Mouse (Mus musculus): ENCODE measurements around the gene Psmc6.

Gene Psmc6

DNA sequence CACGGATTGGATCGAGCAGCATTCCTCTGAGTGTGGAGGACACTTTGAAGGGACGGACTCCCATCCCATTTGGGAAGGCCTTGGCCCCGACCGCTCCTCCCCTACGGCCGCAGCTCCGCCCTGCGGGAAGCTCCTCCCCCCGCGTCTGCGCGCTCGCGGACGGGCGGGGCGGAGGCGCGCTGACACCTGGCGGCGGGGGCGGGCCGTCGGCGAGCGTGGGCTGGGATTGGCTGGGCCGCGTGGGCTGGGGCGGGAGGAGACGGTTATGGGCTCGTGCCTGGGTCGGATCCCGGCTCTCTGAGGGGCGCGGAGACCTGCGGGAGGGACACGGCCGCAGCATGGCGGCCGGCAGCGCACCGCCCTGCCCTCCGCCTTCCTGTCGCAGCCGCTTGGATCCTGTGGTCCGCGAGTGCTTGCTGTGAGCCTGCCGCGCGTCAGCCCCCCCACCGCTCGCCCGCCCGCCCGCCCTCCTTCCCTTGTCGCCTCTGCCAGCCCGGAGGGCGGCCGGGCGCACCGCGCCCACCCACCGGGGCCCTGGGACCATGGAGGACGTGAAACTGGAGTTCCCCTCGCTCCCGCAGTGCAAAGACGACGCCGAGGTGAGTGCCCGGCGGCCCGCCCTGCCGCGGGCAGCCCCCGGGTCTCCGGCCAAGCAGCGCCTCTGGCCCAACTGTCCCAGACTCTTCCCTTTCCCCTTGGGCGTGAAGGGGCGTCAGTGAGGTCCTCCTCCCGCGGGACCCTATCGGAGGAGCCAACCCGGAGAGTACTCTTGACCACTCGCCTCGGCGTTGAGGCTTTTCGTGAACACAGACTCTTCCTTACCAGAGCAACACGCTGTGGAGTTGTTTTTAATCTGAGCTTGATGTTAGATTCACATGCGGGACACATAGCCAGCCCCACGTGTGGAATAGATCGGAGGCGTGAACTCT, 21.6 kb downstream of the Psmc6 start, which contains the start of gene Styx:
TSS of gene Styx (plus strand) at position 163 of the 929 bp plus-strand sequence.
- peak; percentile 91 for DNase-seq (ENCODE audit: low spot score)

DNA sequence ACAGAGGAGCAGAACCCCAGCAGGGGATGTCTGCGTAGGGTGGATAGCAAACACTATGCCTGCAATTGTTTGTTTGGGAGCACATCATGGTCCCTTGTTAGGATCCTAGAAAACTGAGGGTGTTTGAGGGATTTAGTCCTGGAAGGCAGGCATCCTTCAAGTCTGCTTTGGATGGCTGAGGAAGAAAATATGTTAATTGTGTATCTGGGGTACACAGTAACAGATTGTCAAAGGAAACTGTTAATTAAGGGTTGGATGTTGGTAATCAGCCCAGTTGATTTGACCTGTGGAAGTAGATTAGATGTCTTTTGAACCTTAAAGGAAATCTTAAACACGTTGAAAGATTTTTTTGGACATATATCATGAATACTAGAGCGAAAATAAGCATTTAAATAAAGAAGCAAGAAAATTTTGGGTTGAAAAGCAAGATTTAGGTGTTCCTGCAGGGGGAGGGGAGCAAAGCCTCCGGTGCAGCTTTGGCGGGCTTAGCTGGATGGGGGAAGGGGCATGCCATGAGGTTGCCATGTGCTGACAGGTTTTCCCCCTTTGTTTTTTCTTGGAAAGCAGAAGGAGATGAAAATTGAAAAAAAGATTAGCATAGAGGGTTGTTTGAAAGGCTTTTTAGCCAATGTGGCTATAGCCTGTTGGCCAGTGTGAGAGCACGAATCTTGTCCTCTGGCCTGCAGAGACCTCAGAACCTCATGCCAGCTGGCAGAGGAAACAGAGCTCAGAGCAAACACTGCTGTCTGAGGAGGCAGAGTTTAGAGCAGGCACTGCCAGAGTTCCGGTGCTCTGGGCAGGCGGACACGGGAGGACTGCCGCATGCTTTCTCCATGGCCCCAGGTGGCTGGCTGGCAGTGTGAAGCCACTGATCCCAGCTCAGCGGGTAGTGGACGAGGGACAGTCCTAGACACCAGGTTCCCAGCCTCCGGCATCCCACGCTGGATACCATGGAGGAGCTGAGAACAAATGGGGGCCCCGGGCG, 34.9 kb downstream of the Psmc6 start:
- no peak for DNase-seq (ENCODE audit: low spot score)

DNA sequence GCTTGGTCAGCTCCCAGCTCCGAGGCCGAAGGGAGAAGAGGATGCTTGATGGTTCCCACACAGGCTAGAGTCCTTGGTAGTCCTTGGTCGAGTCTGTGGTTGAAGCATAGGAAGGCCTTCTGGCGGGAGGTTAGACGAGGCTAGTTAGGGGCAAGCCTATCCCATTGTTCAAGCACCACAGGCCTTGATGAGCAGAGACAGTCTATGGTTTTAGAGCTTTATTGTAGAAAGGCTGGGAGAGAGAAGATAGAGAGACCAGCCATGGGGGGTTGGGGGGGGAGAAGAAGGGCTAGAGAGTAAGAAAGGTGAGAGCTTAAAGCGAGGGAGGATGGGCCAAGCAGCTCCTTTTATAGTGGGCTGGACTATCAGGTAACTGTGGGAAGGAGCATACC, 35.6 kb downstream of the Psmc6 start:
- DNase-seq (ENCODE audit: low spot score) = no peak

DNA sequence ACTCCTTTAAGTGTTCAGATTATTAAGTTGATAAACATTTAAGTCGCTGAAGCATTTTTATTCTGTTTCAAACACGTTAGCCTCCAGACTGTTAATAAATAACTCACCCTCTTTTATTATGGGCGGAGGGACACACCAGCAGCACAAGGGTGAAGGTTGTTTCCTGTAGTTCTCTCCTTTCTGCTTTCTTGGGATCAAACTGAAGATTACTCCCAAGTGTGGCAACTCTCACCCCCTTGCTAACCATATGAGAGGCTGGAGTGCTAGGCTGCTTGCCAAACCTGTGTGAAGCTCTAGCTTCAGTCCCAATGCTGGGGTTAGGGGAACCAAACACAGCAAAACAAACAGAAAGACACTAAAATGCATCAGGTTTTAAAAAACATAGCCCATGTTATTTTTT, 49.2 kb downstream of the Psmc6 start:
- no peak for DNase-seq (ENCODE audit: low spot score)

DNA sequence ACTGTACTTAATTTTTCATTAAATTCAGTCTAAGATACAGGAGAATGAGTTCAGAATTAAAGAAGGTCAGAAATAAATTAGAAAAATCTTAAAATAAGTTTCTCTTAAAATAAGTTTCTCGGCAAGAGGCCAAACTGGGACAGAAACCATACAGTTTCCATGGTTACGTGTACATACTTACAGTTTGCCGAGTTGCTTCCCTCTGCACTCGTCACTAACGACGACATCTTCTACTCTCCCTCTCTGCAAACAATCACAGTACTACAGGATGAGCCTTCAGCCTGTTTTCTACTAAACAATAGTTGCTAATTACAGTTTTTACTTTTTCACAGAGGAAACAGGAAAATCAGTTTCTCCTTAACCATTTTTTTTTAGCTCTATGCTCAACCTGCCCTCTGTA, 51.2 kb downstream of the Psmc6 start:
- no peak for DNase-seq (ENCODE audit: low spot score)

DNA sequence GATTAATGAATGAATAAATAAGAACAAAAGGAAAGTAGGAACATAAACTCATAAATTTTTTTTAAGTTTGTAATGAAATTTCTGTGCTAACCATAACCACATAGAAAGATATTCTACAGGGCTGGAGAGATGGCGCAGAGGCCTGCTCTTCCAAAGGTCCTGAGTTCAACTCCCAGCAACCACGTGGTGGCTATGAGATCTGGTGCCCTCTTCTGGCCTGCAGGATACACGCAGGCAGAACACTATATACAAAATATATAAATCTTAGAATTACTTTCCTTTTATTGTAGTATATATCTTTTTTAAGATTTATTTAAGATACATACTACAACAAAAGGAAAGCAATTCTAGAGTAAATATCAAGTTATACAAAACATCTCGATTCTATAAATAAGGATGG, 53.3 kb downstream of the Psmc6 start:
- DNase-seq (ENCODE audit: low spot score) = no peak

DNA sequence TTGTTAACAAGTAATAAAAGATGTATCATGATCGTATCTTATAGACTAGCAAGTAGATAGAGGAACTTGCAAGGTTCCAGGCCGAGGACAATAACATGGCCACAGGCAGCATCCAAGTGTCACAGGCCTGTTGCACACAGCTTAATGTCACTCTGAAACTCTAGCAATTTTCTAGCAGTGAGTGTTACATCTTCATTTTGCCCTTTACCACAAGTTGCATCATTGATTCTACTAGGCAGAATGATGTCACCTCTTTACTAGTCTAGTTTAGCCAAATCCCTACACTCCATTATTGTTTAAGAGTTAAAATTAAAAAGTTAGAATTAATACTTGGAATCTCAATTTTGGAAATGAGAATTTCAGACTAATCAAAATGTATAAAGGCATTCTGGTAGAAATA, 56.0 kb downstream of the Psmc6 start:
- DNase-seq (ENCODE audit: low spot score) = no peak

DNA sequence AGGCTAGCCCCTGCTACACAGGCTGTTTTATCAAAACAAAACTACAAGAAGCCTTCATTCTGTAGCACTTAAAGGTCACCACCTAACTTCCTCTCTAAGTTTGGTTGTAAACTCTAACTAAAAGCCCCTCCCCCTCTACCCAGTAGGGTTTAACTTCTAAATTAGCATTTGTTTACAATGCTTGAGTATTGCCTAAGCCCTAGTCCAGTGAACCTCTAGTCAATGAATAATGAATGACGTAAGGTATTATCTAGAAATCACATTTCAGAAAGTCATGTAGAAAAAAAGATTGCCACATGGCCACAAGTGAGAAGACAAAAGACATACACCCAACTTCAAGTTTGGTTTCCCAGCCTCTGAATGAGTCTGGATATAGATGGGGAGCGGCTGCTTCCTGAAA, 57.9 kb downstream of the Psmc6 start:
- DNase-seq (ENCODE audit: low spot score) = no peak

DNA sequence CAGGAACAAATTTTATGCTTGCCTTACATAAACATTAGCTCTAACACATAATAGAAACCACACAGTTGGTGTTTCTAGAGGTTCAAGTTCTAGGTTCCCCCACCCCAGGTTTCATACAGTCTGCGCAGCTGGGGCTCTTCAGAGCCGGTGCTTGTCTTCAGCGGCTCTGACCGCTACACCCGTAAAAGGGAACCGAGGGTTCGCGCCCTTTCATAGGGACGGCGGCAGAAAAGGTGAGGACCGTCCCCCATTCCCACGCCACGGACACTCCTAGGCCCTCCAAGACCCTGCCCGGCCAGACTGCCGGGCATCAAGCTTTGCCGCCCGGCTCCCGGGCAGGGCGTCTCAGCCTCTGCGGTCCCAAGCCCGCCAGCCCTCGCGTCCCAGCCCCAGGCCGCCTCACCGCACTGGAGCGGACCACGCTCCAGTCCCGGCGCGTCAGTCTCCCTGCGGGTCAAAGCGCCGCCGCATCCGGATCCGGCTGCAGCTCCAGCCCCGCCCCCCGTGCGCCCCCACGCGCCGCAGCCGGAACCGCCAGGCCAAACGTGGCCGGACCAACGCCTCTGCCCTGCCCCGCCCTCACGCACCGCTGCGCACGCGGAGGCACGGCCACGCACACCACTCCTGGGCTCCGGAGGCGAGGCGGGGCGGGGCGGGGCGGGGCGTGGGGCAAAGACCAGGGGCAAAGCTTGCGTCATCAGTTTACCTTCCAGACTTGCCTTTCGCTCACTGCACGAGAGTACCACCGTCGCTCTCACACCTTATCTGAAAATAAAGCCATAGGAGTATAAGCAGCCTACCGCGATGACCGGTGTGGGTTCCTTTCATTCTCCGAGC, 59.0 kb downstream of the Psmc6 start:
- peak; percentile 73 for DNase-seq (ENCODE audit: low spot score)

DNA sequence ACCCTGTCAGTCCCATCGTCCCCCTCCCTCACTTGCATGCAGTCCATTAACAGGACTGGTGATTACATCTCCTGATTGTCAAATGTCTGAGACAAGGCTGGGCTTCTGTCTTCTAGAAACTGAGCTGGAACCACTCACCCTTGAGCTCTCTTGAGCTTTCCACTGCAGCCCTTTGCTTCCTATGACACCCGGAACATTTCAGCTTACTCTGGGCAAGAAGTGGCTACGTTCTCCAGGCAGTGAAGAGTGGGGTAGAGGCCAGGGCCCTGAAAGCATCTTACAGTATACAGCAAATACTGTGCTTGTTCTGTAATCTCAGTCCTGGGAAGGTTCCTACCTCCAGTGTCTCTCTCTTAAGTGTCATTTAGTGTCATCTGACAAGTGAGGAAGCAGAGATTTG, 59.6 kb downstream of the Psmc6 start:
- no peak for DNase-seq (ENCODE audit: low spot score)
